Mouse (Mus musculus) neutrophil, adult 5-6 weeks (primary cell): ENCODE measurements around the gene Trove2. TPM values are rescaled to one million over a fixed set of nuclear protein-coding genes. Genes with fewer than 3 reads are reported as not detected.

ENCODE experiments used
- total RNA-seq: library from RNA; stranded (forward); fragments of 200-1000 nt; gene quantifications from 2 replicates; pipeline ENCODE4 v1.2.3, GENCODE M21; 2017

Trove2 gene
- total RNA-seq, 1 experiment from 2014 or later, result 6.2 TPM

Other genes with a start within 250 kb of the Trove2 start
- gene B3galt2, start 136.4 kb downstream of the Trove2 start, total RNA-seq, result 0.12 and 0.25 TPM in 2 replicates
- gene Cdc73, start 74.2 kb downstream of the Trove2 start, total RNA-seq, result 23.0 and 24.1 TPM in 2 replicates
- 22.7 and 23.3 TPM in 2 replicates for gene Glrx2, start 60.7 kb downstream of the Trove2 start, total RNA-seq
- 67.8 and 75.3 TPM in 2 replicates for gene Uchl5, start 204 bp upstream of the Trove2 start, total RNA-seq
- gene Rgs2, start 227.1 kb upstream of the Trove2 start, total RNA-seq, result 428 and 439 TPM in 2 replicates